Mouse (Mus musculus) NIH3T3 (cell line): ENCODE measurements at regions not wholly inside any gene's neighbourhood (a gene's known extent, or its start where the extent isn't known, plus 50 kb on each side); places are given as distances from the start of the nearest gene placed in this dataset.

Experiments
- DNase-seq: peaks from one replicate; pipeline ENCODE4 v3.0.0-alpha.2; 2012; ENCODE audit warnings: low read depth

DNA sequence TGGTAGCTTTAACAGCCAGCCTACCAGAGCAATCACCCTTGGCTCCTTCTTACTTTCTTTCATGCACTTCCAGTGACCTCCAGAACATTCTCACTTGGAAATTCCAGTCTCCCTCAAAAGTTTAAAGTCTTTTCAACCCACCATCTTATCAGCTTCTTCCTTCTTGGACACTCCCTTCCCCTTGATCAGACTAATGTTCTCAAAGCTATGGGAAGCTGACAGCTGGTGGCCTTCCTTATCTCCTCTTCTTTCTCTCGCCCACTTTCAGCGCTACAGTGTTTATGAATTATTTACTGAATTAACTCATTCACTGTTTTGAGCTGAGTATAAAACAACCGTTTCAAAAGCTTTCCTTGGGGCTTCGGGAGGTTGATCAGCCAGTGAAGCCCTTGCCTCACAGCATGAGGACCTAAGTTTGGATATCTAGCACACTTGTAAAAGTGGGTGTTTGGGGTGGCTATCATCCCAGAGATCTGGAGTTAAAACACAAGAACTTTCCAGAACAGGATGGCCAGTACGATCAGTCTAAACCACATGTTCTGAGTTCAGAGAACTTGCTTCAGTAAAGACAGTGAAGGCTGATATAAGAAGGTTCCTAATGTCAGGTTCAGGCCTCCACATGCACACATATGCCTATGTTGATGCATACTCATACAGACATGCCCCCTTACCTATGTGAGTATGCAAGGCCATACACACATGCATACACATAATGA lies 59.7 kb upstream of the Ikzf2 start:
- no peak for DNase-seq

DNA sequence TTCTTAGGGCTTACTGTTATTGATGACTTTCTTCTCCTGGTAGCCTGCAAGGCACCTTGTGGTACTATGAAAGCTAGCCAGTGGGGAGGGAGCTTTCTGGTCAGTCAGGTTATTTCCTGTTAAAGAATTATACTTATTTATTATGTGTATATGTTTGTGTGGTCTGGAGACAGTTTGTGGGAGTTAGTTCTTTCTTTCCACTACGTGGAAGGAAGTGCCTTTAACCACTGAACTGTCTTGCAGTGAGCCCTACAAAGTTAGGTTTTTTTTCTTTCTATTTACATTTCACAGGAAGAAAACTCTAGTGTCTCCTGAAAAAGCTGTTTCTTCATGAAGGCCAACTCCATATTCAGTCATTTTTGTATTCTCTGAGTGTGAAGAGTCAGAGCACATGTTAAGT lies 65.7 kb upstream of the Ikzf2 start:
- no peak for DNase-seq

DNA sequence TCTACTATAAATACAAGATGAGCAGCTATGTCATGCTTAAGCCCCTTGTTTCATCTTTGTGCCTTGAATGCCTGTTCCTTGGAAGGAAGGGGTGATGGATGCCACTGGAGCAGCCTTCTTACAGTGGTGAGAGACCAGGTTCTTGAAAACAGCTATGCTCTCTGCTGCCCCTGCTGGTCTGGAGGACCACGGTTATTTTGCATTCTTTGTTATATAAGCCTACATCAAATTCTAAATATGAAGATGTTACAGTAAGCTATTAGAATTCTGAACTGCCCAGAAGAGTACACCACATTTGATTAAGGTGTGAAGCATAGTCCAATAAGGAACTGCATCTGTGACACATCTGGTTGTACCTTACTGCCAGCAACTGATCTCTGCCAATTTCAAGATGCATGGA lies 69.1 kb upstream of the Spag16 start:
- DNase-seq: no peak

DNA sequence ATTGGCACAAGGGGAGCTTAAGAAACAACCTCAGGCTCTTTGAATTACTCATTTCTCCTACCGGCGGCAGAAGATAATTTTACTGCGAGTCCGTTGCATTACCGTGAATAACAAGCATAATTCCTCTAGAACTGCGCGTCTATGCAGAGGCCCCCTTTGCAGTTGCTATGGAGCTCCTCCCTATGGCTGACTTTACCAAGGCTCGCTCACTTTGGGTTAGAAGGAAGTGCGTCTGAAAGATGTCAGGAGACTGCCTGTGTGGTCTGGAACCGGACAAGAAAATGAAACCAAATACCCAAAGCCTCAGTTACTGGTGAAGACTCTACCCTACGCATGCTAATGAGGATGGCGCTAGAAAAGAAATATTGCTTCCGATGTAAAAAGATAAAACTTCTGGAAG lies 67.2 kb upstream of the Spag16 start:
- DNase-seq: no peak

DNA sequence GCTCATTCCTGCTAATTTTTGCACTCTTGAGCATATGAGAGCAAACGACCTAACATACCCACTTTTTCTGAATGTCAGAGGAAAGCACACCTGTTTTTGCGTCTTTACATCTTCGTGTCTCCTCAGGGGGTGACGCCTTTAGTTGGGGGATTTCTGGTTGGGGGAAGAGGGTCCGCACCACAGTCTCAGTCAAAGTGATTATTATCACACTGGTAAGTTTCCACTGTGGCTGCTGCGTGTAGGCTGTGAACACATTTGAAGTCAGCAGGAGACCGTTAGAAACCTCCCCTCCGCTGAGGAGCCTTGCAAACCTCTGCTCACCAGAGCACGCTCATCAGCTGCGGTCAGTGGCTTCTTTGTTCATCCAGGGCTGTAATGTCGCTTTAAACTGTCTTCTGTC lies 58.1 kb upstream of the Spag16 start:
- no peak for DNase-seq

DNA sequence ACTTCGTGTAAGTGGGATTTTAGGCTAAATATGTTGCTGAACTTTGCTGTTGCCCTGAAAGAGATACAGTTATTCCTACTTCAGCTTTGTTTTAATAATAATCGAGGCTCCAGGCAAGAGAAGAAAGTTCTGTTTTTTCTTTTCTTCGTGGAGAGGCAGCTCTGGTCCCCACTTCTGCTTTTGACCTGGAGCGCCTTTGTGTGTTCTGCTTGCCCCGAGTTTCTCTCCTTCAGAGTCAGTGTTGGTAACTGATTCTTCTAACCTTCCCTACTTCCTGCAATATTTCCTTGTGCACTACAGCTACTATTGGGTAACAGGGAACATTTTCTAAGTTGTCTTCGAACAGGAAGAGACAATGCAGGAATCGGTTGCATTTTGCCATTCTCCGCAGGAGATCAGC lies 56.6 kb upstream of the Spag16 start:
- no peak for DNase-seq

DNA sequence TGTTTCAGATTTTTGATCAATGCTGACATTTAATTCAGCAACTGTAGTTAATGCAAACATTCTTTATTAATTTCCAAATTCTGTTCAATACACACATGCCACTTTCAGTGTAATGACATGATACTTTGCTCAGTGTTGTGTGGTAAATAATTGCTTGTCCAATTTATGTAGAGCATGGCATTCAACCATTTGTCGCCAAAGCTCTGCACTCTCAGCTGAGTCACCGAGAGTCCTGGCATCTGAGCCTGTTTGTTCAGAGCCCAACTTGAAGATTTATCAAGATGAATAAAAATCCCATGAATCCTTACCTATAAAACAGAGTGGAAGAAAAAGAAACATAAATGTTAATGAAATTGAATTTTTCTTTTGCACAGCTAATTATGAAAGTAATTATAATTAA lies 55.3 kb upstream of the Spag16 start:
- DNase-seq: no peak

DNA sequence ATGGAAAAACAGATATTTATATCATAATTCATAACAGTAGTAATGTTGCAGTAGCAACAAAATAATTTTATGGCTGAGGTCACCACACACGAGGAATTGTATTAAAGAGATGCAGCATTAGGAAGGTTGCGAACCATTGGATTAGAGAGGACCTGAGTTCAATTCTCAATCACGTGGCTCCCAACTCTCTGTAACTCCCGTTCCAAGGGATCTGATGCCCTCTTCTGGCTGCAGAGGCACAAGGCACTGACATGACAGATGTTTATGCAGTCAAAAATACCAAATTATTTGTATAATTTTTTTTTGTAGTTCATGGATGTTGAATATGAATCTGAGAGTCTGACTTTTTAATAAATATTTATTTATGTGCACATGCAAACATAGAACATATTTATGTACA lies 51.2 kb upstream of the Spag16 start:
- peak; percentile 37 for DNase-seq
